Mouse (Mus musculus): ENCODE measurements around the gene Ccdc187.

Ccdc187 gene

DNA sequence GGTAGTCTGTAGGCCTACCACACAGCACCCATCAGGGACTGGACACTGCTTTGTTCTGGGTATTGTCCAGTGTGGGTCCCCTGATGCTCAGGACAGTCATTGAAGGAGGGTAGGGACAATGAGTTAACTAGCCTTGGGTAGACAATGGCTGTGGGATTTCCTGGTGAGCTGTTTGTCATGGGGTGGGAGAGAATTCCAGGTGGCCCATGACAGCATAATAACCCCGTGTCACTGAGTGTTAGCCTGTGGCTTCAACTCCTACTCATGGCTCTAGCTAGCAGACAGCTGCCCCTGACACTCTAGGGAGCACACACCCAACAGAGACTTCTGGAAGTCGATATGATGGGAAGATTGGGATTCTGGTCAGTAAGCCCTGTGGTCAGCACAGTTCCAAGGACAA is at the start of gene Ccdc187:
Gene Ccdc187 (minus strand): TSS at position 101 of the 400 bp plus-strand sequence.
- no peak for DNase-seq (ENCODE audit: low read depth)

- no peak for DNase-seq (ENCODE audit: low read depth)
Measured at GRCm38 (mm10) chr2:26342609-26343490, 48.5 kb upstream of the Ccdc187 start.

- DNase-seq (ENCODE audit: low read depth): no peak
Measured at GRCm38 (mm10) chr2:26342044-26342443, 47.7 kb upstream of the Ccdc187 start.

GRCm38 (mm10) chr2:26341510-26341981 is 47.2 kb upstream of the Ccdc187 start:
- DNase-seq (ENCODE audit: low read depth): no peak

DNA sequence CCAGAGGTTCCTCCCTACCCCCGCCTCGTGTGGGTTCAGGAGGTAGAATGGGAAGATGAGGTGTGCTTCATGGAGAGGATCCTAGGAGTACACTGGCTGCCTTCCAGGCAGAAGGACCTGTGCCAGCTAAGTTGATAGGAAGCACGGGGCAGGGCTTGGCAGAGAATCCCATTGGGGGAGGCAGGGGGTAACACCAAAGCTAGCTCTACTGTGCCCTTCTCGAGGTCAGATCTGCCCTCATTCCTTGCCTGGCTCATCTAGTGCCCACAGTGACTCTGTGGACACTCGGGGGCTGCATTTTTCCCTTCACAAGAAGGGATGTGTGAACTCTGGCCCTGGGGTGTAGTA is 44.8 kb upstream of the Ccdc187 start:
- no peak for DNase-seq (ENCODE audit: low read depth)

DNA sequence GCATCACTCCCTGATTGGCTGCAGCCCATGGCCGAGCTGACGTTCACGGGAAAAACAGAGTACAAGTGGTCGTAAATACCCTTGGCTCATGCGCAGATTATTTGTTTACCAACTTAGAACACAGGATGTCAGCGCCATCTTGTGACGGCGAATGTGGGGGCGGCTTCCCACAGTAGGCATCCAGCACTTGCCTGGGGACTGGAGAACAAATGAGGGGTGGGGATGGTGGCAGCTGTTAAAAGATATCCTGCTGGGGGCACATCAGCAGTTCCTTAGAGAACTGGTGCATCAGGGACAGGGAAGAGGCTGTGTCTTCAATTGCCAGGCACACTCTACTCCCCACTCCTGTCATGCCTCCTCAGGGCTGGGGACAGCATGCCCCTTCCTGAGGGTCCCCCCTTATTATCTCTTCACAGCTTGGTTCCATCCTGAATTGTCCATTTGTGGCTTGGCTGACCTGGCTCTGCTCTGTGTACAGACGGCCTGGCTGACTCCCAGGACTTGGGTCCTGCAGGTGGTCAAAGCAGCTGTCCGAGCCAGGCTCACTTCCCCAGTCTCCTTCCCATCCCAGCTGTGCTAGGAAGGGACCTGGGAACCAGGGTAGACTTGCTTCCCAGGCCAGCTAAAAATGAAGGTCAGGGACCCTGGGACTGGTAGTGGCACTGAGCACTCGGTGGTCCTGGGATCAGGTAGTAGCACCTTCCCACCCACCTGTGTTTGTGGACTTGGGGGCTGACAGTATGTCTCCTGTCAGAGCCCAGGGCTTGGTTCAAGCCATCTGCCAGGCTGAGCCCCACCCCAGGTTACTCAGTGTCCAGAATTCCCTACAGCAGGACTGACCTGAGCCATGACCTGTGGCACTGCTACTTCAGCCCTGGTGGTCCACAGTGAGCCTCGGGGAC is 44.2 kb upstream of the Ccdc187 start:
- DNase-seq (ENCODE audit: low read depth): no peak

DNA sequence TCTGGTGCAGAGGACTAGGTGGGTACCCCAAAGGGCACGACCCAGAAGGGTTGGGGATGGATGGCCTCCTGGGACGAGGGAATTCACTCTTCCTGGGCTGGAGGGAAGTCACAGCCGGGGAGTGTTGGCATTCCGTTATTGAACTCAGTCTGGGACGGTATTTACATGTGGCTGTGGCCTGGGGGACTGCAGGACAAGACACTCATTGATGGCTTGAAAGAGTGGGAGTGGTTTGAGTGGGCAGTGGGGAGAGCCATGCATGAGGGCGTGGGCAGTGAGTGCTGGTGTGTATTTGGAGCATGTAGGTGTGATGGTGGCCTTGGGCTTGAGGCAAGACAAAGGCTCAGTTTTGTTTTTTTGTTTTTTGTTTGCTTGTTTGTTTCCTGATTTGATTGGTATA is 36.3 kb upstream of the Ccdc187 start:
- no peak for DNase-seq (ENCODE audit: low read depth)

GRCm38 (mm10) chr2:26330056-26330468 is 35.7 kb upstream of the Ccdc187 start:
- no peak for DNase-seq (ENCODE audit: low read depth)

DNA sequence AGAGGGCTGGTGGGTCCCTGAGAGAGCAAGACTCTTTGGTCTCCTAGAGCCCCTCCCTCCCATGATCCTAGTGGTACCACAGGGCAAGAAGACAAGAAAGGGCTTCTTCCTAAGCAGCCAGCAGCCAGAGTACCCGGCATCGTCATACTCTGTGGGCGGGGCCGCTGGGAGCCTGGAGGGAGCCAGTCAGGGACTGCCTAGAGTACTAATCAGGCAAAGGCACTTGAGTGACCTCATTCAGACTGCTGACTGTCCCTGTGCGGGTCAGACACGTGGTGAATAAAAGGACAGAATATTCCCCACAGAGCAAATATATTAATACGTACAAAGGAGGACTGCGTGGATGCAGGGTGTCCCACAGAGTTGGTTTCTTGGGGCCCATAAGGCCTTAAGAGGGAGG is 35.0 kb upstream of the Ccdc187 start:
- no peak for DNase-seq (ENCODE audit: low read depth)

GRCm38 (mm10) chr2:26327852-26328251 is 33.5 kb upstream of the Ccdc187 start:
- DNase-seq (ENCODE audit: low read depth): no peak

DNA sequence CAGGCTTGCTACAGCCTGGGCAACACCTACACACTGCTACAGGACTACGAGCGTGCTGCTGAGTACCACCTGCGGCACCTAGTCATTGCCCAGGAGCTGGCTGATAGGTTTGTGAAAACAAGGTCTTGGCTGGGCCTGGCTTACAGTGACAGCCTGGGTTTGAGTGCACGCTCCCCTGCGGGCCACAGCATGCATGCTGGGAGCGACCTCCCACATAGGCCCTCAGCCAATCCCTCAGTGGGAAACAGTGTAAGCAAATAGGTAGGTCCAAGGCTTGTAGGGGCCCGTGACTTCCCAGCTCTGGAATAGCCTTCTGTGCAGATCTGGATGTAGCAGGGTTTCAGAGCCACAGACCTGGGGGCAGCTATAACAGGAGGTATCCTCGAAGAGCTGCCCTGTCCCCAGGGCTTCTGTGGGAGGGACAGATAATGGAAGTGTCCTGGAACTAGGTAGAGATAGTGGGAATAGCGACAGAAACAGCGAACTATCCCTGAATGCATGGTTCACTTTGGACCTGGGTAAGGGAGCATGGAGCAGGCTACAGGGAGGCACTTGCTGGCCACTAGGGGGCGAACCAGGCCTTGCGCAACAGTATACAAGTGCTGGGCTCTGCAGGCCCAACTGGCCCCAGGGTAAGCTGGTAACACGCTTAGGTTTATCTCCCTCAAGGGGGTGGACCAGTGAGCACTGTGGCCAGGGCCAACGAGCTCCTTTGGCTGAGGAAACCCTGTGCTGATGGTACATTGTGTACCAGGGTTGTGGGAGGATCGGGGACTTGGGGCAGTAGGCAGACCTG is 31.2 kb upstream of the Ccdc187 start:
- DNase-seq (ENCODE audit: low read depth): peak; percentile 68

DNA sequence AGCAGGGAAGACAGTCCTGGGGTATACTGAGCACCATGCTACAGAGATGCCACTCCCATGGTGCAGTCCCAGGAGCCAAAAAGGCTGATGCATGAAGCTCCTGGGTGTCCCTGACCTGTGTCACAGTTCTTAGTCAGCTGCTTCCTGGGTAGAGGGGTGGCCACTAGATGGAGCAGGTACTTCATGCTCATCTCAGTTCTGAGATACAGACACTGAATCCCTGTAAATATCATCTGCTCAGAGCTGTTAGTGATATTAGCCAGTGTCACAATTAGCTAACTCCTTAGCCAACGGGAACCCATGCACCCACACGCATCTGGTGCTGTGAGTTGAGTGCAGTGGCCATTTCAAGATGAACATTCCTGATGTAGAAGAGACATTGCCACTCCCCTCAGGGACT is 30.6 kb upstream of the Ccdc187 start:
- no peak for DNase-seq (ENCODE audit: low read depth)

GRCm38 (mm10) chr2:26323589-26324325 is 29.4 kb upstream of the Ccdc187 start:
- DNase-seq (ENCODE audit: low read depth): no peak

DNA sequence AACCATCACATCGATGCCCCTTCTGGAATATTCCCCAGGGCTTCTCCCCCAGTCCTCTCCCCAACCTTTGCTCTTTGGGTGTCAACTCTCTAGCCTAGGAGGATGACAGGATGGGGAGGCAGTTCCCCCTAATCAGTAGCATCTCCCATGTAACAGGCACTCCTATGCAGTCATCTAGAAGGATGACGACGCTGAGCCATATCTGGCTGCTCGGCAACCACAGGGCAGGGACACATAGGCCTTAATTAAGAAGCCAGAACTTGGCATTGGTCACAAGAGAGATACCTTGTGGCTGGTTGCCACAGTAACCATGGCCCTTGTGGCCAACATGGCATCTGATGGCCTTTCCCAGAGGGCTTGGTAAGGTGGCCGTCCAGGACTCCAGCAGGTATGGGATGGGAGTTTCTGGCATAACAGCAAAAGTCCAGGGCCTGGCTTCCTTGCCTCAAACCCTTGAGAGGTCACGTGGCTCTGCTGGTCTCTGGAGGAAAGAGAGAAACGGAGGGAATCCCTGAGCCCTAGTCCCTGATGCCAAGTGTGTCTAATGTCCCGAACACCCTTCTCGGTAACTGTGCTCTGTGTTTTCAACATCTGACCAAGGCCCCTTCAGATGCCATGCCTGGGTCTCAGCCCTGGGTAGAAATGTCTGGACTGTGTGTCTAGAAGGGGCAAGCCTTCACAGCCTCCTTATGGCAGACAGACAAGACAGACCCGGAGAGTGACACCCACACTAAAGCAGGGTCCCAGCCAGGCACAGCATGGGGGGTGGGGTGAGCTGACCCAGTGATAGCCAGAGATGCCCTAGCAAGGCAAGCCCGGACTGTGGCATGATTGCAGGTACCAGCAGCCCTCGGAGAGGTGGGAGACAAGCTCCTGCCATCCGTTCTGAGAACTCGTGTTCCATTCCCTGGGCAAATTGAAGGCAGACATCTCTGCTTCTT is 26.2 kb upstream of the Ccdc187 start:
- DNase-seq (ENCODE audit: low read depth): no peak

- DNase-seq (ENCODE audit: low read depth): no peak
Measured at GRCm38 (mm10) chr2:26319519-26320244, 25.3 kb upstream of the Ccdc187 start.

DNA sequence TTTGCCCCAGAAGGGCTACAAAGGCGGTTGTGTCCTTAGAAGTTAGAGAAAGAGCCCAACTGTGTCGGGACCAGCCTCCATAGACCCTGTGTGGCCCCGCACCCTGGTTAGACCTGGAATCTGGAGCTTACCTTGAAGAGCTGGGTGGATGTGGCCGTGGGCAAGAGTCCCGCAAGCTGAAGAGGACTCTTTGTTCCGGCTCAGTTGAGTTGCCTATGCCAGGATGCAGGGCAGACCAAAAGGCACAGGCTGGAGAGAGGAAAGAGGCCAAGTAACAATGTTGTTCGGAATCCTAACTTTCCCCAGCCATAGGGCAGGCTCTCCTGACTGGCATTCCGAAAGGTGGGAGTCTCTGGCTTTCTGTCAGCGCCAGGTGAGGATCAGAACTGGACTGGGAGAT is 24.8 kb upstream of the Ccdc187 start:
- DNase-seq (ENCODE audit: low read depth): no peak

GRCm38 (mm10) chr2:26317991-26318672 is 23.8 kb upstream of the Ccdc187 start:
- DNase-seq (ENCODE audit: low read depth): no peak

- DNase-seq (ENCODE audit: low read depth): no peak
Measured at GRCm38 (mm10) chr2:26317371-26317770, 23.0 kb upstream of the Ccdc187 start.

All from c-Kit-positive CD71-negative TER-119-negative erythroid progenitor cells, embryonic 14.5 days (primary cell).